Mouse (Mus musculus) T-helper 2 cell (primary cell): Measurements from ENCODE around the gene Pakap.

ENCODE experiments used
- in situ Hi-C: fragments of 300-600 bp; cut with MboI, MseI; formaldehyde crosslinking; loops from one replicate; pipeline ENCODE4 v1.15.1; 2025; ENCODE audit warnings: high pct_unique_total_duplicates

Pakap gene

DNA sequence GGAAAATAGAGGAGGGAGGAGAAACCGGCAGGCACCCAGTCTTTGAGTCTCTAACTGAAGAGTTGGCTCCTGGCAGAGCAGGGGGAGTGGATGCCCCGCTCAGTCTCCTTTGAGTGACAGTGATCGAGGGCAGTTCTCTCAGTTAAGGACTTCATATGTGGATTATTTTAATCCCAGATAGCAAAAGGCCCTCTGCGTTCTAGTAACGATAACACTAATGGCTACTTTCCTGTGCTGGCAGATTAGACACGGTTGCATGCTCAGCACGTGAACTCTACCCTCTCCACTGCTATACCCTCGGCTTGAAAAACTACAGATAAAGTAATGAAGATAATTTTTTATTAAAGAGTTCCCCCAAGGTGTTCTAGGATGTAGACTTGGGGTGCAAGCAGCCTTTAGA, 226.0 kb downstream of the Pakap start:
- in situ Hi-C loops, result loop anchor here (5.0 kb wide), 1 partner anchor 477 kb away; no protein-coding TSS in a partner anchor

DNA sequence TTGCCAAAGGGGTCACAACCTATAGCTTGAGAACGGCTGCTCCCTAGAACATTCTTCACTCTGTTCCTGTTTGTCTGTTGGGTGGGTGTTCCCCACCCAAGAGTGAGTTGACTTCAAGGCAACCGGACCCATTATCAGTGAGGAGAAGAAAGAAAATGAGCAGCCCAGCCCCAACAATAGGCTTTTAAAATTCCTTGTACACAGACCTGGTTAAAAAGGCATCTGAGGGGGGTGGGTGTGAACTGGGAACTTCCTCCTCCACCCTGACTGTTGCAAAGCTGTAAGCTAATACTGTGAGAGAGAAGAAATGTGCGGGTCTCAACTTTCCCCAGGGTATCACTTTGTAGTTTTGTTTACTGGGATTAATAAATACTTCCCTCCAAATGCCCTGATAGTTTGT, 226.6 kb downstream of the Pakap start:
- in situ Hi-C loops, result loop anchor here (5.0 kb wide), 1 partner anchor 477 kb away; no protein-coding TSS in a partner anchor

DNA sequence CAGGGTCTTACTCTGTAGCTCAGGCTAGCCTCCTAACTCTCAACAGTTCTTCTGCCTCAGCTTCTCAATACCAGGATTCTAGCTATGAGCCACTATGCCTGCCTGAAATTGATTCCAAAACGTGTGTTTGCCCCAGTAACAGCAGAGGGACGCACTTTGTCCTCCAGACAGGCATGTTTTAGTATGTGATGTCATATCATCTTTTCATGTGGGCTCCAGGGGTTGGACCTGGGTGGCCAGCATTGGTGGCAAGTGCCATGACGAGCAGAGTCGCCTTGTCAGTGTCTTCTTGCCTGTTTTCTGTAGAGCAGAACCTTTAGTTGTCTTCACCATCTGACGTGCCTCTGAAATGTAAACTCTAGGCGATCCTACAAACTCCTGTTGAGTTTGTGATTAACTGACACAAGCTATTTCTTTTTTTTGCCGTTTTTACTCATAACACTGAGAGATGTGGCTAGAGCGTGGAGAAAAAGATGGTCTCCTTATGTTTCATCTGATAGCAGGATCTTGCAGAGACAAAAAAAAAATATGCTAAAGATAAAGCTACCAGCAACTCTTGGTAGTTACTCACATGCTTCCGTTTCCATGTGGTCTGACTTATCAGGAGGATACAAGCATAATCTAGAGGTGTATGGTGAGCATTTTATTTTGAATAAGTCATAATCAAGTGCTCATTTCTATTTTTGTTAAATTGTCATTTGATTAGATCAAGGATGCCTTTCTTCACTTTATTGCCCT, 229.7 kb downstream of the Pakap start:
- in situ Hi-C loops, result no loop called here

DNA sequence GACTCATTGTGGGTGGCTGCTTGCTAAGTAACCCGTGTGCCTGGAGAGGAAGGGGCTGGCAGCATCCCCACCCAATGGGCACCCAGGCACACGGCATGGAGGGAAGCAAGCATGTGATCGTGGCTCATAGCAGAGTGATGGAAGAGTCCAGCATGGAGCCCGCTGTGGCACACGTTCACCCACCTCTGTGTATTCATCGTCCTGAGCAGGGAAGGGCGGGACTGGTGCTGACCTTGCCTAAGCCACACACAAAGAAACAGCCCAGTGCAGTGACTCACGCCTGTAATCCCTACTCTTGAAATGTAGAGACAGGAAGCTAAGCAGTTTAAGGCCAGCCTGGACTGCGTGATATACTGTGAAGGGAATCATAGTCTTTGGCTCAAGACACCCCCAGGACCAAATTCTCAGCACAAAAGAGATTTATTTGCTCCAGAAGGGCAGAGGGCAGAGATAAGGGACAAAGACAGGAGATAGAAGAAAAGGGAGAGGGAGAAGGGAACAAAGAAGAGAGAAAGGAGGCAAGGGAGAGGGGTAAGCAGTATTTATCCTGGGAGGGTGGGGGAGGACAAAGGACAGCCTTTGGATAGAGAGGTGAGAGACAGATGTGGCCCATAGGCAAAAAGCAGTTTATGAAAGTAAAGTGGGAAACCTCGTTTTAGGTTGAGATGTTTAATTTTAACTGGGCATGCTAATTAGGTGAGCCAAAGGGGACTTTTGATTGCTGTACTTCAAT, 230.5 kb downstream of the Pakap start:
- in situ Hi-C loops, result no loop called here

DNA sequence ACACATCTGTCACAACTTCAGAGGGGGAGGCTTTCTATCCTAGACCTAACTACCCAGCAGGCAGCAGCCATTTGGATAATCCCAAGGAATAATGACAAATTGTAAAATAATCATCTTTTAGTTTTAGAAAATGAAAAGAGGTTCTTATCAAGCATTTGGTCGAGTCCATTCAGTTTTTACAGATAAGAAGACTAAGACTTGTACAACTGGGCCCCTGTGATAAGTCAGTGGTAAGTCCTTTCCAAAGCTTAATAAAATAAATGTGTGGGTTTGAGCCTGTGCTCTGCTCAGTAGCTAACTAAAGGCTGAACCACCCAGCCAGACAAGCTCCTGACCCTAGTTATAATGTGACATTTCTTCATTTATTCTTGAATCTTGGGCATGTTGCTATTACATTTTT, 231.3 kb downstream of the Pakap start:
- in situ Hi-C loops, result no loop called here

DNA sequence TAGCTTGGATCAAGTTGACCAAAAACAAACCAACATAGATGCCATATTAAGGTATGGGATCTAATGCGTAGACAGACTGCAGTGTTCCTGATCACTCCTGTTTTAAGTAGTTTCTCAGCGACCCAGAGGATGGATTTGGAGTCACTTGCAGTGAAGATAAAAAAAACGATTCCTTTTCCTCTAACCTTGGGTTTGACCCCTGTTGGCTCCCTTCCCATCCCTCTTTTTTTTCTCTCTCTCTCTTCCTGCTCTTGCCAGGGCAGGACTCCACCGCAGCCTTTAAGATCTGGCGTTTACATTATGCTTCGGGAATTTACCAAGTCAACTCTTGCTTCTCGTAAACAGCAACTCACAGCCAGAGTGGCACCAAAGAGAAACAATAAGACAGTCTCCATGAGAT, 233.3 kb downstream of the Pakap start:
- in situ Hi-C loops, result no loop called here

DNA sequence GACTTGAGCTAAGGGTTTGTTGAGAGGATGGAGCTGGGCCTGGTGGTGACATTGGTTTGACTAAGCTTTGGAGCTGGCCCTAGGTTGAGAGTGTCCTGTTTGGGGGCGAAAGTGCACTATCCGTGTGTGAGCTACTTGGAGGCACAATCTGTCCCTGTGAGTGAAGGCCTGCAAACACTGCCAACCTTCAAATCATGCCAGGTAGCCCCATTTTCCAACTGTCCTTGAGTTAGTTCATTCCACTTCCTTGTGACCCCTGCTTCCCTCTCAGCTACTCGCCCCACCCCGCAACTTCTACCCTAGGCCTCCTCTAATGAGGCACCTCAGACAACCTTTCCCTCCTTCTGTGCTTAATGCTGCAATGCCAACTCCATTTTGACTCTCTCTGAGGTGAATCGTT, 234.0 kb downstream of the Pakap start:
- in situ Hi-C loops, result no loop called here

DNA sequence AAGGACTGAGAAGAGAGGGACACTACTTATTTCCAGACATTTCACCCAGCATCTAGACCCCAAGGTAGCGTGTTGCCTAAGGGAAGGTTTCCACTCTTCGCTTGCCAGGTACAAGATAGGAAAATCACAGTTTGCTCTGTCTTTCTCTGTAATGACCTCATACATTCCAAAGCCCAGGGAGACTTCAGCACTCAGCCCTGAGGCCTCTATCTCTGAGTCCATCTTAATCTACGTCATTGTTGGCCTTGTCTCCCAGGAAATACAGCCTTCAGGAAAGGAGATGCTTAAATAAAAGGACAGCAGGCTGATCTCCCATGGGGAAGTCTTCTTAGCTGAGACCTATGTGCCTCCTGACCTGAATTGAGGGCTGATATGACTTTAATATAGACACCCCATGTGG, 234.4 kb downstream of the Pakap start:
- in situ Hi-C loops, result no loop called here

DNA sequence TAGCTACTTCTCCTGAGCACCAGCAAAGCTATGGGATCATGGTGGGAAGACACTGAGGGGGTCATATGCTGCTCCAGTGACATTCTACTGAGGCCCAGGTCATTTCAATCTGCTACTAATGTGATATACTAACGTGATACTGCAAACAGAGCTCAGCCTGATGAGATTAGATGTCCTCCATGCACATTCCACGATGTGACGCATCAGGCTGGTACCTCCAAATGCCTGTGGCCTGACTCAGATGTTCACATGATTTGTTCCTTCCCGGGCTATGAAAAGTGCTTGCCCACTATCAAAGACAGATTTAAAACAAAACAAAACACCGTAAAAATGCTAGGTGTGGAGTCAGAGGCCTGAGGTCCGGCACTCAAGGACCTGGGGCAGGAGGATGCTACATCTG, 236.9 kb downstream of the Pakap start:
- in situ Hi-C loops, result no loop called here

DNA sequence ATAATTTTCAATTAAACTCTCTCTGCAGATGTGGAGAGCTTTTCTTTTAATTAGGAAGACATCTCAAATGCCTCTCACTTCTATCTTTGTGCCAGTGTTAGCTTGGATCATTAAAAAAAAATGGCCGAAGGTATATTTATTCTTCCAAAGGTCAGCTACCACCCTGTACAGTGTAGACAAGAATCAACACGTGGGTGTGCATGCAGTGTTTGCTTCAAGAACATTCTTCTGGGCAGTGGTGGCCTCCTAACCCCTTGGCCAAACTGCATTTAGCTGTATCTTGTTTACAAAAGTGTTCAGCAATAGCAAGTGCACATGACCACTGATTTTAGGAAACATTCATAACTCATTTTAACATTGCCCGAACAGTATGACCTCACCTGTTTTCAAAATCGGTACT, 241.5 kb downstream of the Pakap start:
- in situ Hi-C loops, result no loop called here

DNA sequence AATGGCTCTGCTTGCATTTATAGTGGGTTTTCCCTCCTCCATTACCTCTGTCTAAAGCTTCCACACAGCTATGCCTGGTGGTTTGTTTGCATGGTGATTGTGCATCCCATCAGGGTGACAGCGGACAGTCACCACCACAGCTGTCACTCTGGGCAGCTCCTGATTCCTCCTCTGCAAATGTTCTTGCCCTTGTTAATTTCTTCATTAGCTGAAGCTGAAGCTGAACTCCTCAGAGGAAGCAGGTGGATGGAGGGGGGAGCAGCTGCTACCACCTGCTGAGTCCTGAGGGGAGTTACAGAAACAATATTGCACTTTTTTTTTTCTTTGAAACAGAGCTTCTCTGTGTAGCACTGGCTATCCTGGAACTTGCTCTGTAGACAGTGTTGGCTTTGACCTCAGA, 244.1 kb downstream of the Pakap start:
- in situ Hi-C loops, result no loop called here

DNA sequence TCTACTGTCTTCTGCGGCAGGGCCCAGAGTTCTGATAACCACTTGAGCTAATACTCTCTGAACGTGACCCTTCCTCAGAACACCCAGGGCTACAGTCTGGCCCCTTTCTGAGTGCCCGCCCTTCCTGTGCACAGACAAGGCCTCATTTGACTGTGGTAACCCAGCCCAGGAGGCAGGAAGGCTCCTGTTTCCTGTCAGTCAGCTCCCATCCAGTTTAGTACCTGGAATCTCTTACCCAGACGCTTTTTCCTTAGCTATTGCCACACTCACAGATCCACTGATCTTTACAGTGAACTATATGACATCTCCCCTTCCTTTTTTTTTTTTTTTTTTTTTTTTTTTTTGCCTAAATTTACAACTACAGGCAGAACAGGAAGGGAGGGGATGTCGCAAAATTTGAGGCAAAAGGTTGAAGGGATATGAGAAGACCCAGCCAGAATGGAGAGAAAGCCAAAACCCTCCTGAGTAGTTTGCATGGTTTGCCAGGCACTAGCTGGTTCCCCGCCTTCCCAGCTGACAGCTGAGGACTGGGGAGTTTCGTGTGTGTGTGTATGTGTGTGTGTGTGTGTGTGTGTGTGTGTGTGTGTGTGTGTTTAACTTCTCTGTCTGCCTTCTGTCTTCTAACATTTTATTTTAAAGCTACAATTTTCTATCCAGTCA, 245.1 kb downstream of the Pakap start:
- in situ Hi-C loops, result no loop called here

DNA sequence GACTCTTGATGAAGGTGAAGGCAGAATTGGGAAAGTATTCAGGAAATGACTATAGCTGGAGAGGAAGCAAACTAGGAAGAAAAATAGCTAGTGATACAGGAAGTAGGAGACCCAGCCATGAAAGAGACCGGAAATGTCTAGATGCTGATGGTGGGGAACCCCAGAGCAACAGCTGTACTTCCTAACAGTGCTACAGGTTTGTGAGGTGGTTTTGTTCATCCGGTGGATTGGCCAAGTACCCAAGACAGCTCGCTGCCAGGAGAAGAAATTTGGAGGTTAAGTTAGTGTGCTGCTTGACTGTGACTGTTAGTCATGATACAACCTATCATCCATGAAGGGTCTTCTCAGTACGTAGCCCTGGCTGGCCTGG, 245.6 kb downstream of the Pakap start:
- in situ Hi-C loops, result no loop called here

DNA sequence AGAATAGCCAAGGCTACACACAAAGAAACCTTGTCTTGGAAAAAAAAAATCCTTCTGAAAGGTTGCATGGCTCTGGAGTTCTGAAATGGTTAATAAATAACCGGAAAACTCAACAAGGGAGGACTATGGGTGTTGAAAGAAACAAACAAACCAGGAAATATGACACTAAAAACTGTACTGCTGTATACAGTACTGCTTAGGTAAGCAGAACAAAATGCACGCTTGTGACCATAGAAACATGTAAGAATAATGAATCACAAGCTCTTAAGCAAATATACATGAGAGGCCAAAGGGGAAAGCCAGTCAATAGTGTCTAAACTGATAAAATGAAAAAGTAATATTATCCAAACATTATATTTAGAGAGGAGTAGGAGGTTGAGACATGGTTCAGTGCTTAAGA, 247.4 kb downstream of the Pakap start:
- in situ Hi-C loops, result no loop called here

DNA sequence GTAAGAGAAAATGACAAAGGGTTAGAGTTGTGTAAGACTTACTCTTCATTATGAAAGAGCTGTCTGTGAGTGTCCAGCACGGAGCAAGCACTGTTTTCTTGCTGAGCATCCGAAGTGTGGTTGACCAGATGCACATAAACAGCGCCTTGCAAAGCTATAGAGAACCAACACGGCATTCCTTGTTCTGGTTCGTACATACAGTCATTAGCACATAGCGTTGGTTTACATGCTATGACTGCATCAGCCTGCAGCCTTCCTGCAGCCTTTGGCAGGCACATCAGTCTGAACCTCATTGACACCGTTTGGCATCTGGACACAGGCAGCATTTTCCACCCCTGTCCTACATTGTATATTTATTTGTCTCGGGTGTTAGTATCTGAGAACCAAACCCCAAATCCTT, 248.2 kb downstream of the Pakap start:
- in situ Hi-C loops, result no loop called here

DNA sequence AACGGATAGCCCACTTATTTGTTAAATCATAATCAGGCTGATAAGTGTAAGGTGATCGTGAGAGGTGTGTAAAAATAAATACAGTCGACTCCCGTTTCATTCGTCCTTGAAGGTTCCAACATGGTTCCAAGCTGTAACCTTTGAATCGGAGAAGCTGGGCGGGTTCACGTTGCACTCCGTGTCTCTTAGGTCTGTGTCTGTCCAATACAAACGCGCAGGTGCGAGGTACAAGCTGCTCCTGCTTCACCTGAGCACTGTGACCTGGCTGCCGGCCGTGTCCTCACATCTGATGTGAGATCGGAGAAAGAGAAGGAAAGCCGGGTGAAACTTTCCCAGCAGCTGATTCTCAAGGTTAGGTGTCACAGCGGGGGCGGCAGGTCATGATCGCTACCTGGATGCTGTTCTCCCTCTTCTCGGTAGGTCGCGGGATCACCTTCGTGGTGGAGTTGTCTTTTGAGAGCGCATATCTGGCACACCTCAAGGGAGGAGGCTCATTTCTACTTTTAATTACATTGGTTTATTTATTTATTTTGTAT, 252.9 kb downstream of the Pakap start:
- in situ Hi-C loops, result no loop called here

DNA sequence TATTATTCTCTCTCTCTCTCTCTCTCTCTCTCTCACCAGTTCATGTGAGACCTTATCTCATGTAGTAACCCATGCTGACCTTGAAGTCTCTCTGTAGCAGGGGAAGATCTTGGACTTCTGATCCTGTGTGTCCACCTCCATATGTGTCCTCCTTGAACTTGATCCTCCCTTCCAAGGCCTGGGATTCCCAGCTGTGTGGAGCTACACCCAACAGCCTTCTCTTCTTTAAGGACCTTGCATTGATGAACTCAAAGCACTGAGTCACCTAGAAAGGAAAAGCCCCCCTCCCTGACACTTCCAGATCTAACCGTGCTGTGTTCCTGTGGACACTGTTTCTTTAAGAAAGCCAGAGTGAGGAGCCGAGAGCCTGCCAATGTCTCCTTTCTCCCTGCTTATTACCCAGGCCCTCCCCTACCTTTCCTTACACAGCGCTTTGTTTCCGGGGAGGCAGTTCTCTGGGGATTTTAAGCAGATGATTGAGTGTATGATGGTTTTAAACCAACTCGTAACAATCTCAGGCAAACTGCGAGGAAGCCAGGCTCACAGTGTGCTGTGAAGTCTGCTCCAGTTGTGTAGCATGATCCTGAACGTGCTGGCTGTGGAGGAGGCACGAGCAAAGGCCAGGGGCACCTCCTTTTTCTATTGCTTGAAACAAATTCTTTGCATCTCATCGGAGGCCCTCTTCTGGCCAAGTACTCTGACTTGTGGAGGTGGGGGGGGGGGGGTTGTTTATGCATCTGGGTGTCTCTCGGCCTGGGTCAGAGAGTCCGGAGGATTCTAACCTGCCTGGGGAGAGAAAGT, 253.8 kb downstream of the Pakap start:
- in situ Hi-C loops, result no loop called here

DNA sequence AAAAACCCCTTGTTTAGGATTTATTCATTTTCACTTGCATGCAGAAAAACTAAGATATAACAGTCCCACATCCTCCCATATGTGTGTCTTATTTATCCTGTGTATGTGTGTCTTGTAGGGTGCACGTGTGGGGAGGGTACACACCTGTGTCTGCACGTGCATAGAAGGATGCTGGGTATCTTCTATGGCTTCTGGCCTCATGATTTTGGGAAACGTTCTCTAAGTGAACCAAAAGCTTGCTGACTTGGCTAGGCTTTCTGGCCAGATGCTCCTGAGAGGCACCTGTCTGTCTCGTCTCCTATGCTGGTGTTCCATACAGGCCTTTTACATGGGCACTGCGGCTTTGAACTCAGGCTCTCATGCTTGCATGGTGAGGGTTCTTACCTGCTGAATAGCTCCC, 254.7 kb downstream of the Pakap start:
- in situ Hi-C loops, result no loop called here

DNA sequence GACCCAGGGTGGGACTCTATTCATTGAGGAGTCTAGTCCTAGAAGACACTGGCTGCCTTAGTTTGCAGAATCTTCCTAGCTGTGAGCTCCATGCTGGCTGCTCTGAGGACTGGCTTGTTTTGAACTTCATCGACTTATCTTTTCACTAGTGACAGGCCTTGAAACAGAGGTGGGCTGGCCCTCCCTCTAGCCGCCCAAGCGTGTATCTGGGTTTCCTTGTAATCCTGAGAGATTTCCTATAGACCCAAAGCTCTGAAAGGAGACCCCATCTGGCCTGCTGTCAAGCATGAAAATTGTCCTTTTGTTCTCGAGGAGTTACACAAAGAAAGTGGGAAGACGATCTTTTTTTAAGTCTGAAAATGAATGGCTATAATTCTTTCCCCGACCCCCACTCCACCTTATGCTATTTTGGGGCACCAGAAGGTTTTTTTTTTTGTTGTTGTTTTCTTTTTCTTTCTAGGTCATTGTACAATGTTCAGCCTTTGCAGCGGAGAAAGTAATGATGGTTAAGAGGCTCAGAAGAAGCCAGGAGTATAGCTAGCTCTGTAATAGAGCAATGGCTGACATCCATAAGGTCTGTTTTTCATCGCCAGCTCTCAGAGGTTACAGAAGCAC, 256.8 kb downstream of the Pakap start:
- in situ Hi-C loops, result no loop called here

DNA sequence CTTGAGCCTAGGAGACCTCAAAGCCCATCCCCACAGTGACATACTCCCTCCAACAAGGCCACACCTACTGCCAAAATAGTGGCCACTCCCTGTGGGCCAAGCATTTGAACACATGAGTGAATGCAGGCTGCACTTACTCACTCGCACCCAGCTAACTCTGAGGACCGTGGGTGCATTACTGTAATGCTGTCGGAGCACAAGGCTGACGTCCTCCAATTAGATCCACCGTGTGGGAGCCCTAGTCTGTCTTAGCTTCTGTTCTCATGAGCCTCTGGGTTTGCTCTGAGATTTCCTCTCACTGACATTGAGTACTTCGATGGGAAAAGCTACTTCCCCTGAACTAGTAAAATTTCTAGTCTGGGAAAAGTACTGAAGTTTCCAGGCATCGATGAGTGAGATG, 258.3 kb downstream of the Pakap start:
- in situ Hi-C loops, result no loop called here

DNA sequence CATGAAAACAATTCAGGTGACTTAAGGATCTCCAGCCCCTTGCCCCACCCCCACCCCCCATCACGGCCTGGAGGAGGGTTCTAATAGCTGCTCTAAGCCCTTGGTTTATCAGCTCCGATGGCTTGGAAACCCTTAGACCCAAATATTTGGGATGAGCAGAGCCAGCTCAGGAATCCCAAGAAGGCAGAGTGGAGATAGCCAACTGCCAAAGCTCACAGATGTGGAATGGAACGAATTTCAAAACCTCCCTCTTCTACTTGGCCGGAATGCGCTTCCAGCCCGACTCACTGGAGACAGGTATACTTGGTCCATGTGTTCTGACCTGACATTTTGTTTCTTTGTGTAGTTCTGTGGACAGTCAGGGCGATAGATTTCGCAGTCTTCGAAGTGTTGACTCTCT, 261.2 kb downstream of the Pakap start:
- in situ Hi-C loops, result no loop called here
